Mouse (Mus musculus): Measurements from ENCODE around the gene Syt14.

DNA sequence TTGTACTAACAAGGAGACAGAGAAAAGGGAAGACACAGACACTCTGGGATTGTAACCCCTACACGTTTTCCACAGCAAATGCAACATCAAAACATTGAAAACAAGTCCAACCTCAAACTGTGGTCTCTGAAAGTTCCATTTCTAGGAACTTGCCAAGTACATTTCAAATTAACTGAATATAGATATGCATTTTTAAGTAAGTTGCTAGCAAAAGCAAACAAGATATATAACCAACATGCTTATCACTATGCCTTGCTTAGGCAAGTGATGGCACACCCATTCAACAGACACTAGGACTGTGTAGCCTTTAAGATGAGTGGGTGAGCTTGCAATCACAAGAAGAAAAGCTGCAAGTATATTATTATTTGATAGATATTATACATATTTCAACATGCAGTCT, 54.5 kb downstream of the Syt14 start:
- TF ChIP-seq CTCF (IDR thresholded peaks at IDR 0.05; ENCODE audit: low read depth, low read length) (no peak), POLR2A (IDR thresholded peaks at IDR 0.05; ENCODE audit: extremely low read depth, insufficient read depth, low read length) (no peak)

Measured in liver, adult 2 months (tissue).